Mouse (Mus musculus) lung, embryonic 16.5 days (tissue): ENCODE measurements at regions not wholly inside any gene's neighbourhood (a gene's known extent, or its start where the extent isn't known, plus 50 kb on each side); places are given as distances from the start of the nearest gene placed in this dataset.

Source experiments
- ATAC-seq: fragments of 200-750 bp; cut with Nextera tagmentation; 2 replicates; pipeline ENCODE4 v1.8.0; 2017; ENCODE audit warnings: low read depth, mild to moderate bottlenecking, moderate library complexity
- H3K27ac ChIP-seq: fragments of 300-500 bp; sonication (generic); 2 replicates; pipeline ENCODE4 v1.5.1; 2014; ENCODE audit warnings: mild to moderate bottlenecking, control low read depth, low read length
- H3K27me3 ChIP-seq: fragments of 300-500 bp; sonication (generic); 2 replicates; pipeline ENCODE4 v1.6.1; 2014; ENCODE audit warnings: low read depth, low read length, mixed read lengths; ENCODE audit not compliant: control insufficient read depth, insufficient read depth
- H3K36me3 ChIP-seq: fragments of 300-500 bp; sonication (generic); 2 replicates; pipeline ENCODE4 v1.6.1; 2014; ENCODE audit warnings: low read length; ENCODE audit not compliant: control insufficient read depth, insufficient read depth
- H3K4me1 ChIP-seq: fragments of 300-500 bp; sonication (generic); replicated peaks from 2 replicates; pipeline ENCODE4 v1.6.1; 2014; ENCODE audit warnings: low read length, mixed read lengths; ENCODE audit not compliant: control insufficient read depth, insufficient read depth
- H3K4me2 ChIP-seq: fragments of 300-500 bp; sonication (generic); 2 replicates; pipeline ENCODE4 v1.6.1; 2014; ENCODE audit warnings: low read depth, low read length, control low read depth
- H3K4me3 ChIP-seq: fragments of 300-500 bp; sonication (generic); 2 replicates; pipeline ENCODE4 v1.5.1; 2014; ENCODE audit warnings: mild to moderate bottlenecking, low read length, control low read depth
- H3K9ac ChIP-seq: fragments of 300-500 bp; sonication (generic); 2 replicates; pipeline ENCODE4 v1.6.1; 2014; ENCODE audit warnings: low read length, control low read depth
- H3K9me3 ChIP-seq: fragments of 300-500 bp; sonication (generic); 2 replicates; pipeline ENCODE4 v1.6.1; 2016; ENCODE audit warnings: low read length; ENCODE audit not compliant: control insufficient read depth
- WGBS: fragments of 180-500 bp; shearing (Covaris S2); extraction: QIAGEN DNeasy Blood & Tissue Kit; methylation state at CpG from one replicate; pipeline ENCODE4 v1.1.7; 2014; 5-methylcytosine and 5-hydroxymethylcytosine counted together

DNA sequence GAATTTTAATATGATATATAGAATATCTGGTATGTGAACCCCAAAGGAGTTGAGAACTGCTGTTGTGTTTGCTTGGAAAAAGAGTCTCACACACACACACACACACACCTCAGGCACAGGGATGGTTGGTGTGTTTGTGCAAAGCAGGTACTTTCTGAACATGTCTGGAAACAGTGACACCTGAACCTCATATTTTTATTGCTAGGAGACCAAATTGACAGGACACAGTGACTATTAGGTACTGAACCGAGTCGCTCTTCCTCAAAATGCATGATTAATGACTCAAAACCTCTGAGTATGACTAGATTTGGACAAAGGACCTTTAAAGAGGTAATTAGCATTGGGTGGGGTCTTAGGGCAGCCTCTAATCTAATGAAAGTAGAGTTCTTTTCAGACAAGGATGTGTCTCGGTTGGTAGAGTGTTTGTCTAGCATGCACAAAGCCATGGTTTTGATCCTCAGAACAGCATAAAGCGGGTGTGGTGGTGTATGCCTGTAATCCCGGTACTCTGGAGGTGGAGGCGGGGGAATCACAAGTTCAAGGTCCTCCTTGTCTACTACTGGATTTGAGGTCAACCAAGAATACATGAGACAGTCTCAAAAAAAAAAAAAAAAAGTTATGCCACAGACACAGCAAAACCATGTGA, 191.0 kb upstream of the Map3k1 start:
- Histone ChIP-seq H3K9ac (no peak overlapping the region), H3K27me3 (no peaks in the 10 kb centered on the region), H3K4me3 (no peak overlapping the region), H3K9me3 (no peaks in the 10 kb centered on the region), H3K4me1 (peaks cover 53% of the 10 kb centered on the region), H3K4me2 (no peak overlapping the region), H3K36me3 (no peaks in the 10 kb centered on the region), H3K27ac (no peak overlapping the region)
- ATAC-seq, result no peak
- WGBS, result 86% methylated on average over 6 of the region's 6 CpGs

- H3K9ac ChIP-seq, result no peak overlapping the region
- no peaks in the 10 kb centered on the region for H3K36me3 ChIP-seq
- H3K4me2 ChIP-seq, result no peak overlapping the region
- H3K4me1 ChIP-seq, result peaks cover 53% of the 10 kb centered on the region
- 65% methylated on average over 6 of the region's 6 CpGs for WGBS
- no peak for ATAC-seq
- H3K4me3 ChIP-seq, result no peak overlapping the region
- no peaks in the 10 kb centered on the region for H3K9me3 ChIP-seq
- H3K27ac ChIP-seq, result no peak overlapping the region
- no peaks in the 10 kb centered on the region for H3K27me3 ChIP-seq
Measured at GRCm38 (mm10) chr13:112000293-112000665, 191.5 kb upstream of the Map3k1 start.

GRCm38 (mm10) chr13:112000696-112001095, 191.9 kb upstream of the Map3k1 start:
- Histone ChIP-seq H3K9ac (no peak overlapping the region), H3K9me3 (no peaks in the 10 kb centered on the region), H3K4me1 (peaks cover 53% of the 10 kb centered on the region), H3K4me2 (no peak overlapping the region), H3K36me3 (no peaks in the 10 kb centered on the region), H3K27ac (no peak overlapping the region), H3K27me3 (no peaks in the 10 kb centered on the region), H3K4me3 (no peak overlapping the region)
- 73% methylated on average over 5 of the region's 5 CpGs for WGBS
- ATAC-seq, result no peak

DNA sequence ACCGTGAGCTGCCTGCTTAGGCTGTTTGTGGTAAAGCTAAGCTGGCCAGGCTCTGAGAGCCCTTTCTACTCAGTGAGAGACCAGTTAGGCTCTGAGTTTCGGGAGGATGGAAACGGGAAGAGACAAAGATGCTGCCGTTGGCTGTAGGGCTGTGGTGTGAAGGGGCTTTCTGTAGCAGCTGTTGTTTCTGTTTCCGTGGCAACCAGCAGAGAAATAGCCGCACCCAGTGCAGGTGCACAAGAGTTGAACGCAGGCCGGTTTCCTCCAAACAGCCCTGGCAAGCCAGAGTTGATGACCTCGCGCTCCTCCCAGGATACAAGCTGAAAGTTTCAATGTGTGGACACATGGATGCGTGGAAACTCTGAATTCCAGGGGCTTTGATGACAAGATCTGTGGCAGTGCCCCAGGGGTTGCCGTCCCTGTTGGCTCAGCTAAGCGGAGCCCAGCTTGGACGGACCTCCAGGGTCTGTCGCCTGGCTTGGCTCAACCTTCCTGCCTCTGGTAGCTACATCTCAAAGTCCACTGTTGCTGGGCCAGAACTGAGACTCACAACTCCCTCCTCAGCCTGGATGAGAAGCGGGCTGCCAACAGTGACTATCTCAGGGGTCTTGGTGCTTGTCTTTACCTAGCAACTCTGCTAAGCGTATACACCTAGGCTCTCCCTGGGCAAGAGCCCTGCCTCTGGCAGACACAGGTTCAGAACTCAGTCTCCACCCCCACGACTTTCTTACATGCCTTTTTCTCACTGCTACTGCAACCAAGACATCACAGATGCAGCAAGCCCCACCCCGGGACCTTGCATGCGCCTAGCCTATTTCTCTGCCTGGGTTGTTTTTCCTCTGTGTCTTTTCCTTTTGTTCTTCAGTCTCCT, 192.6 kb upstream of the Map3k1 start:
- no peak overlapping the region for H3K9ac ChIP-seq
- peaks cover 54% of the 10 kb centered on the region for H3K4me1 ChIP-seq
- no peaks in the 10 kb centered on the region for H3K27me3 ChIP-seq
- no peaks in the 10 kb centered on the region for H3K36me3 ChIP-seq
- H3K4me3 ChIP-seq, result no peak overlapping the region
- no peaks in the 10 kb centered on the region for H3K9me3 ChIP-seq
- no peak for ATAC-seq
- no peak overlapping the region for H3K4me2 ChIP-seq
- H3K27ac ChIP-seq, result peak overlapping the region; percentile 81
- 40% methylated on average over 20 of the region's 20 CpGs for WGBS

GRCm38 (mm10) chr13:112002661-112003347, 194.0 kb upstream of the Map3k1 start:
- peaks cover 48% of the 10 kb centered on the region for H3K4me1 ChIP-seq
- no peak overlapping the region for H3K4me3 ChIP-seq

GRCm38 (mm10) chr13:112003445-112003844, 194.7 kb upstream of the Map3k1 start:
- Histone ChIP-seq H3K27me3 (no peaks in the 10 kb centered on the region), H3K4me3 (no peak overlapping the region), H3K27ac (peak overlapping the region; percentile 81; the same call in 1 of the 2 replicates), H3K36me3 (no peaks in the 10 kb centered on the region), H3K4me2 (no peak overlapping the region), H3K4me1 (peaks cover 42% of the 10 kb centered on the region), H3K9me3 (no peaks in the 10 kb centered on the region), H3K9ac (no peak overlapping the region)
- ATAC-seq, result no peak
- WGBS, result 48% methylated on average over 7 of the region's 7 CpGs

More at GRCm38 (mm10) chr13:112002661-112003347, 194.0 kb upstream of the Map3k1 start:
- no peak overlapping the region; the same call in 1 of the 2 replicates for H3K9ac ChIP-seq
- peak overlapping the region; percentile 81 for H3K27ac ChIP-seq
- no peaks in the 10 kb centered on the region for H3K27me3 ChIP-seq
- H3K9me3 ChIP-seq, result no peaks in the 10 kb centered on the region
- H3K36me3 ChIP-seq, result no peaks in the 10 kb centered on the region
- WGBS, result 20% methylated on average over 15 of the region's 15 CpGs
- peak; percentile 91 for ATAC-seq
- 0 out of 2 replicates have a peak overlapping the region, but pooled peaks have one; percentile 16 for H3K4me2 ChIP-seq

DNA sequence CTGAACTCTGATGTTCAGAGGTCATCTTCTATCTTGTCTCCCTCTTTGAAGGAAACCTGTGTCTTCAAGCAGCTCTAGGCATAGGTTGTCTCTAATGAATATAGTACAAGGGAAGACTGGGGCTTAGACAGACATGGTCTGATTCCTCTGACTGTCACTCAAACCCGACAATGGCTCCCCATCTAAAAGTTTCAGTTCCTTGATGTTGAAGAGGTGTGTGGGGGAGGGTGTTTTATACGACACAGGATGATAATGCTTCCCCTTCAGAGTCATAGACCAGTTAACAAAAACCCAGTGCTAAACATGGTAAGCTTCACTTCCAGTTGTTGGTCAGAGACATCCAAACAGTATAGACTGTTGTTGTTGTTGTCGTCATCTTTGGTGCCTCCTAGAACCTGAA, 195.3 kb upstream of the Map3k1 start:
- peaks cover 40% of the 10 kb centered on the region for H3K4me1 ChIP-seq
- H3K4me2 ChIP-seq, result no peak overlapping the region
- H3K36me3 ChIP-seq, result no peaks in the 10 kb centered on the region
- H3K27ac ChIP-seq, result no peak overlapping the region
- no peaks in the 10 kb centered on the region for H3K27me3 ChIP-seq
- ATAC-seq, result no peak
- 0 out of 2 replicates have a peak, but pooled peaks cover 1% of the 10 kb centered on the region for H3K9me3 ChIP-seq
- WGBS, result 89% methylated on average over 3 of the region's 3 CpGs
- H3K4me3 ChIP-seq, result no peak overlapping the region
- no peak overlapping the region for H3K9ac ChIP-seq

DNA sequence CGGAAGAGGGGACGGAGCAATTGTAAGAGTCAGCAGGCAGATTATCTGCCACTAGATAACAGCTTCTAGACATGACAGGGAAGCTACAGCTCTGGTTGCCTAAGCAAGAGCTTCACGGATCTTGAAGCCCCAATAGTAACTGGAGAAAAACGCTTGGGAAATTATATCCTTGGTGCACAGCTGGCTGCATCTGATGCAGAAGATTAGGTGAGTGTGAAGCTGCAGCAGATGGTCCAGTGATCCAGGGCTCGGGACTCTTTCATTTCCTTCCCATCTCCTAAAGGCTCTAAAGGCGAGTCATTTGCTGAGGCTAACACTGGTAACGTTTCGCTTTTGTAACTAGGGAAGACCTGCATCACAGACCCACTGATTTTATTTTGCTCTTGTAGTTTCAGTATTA, 196.6 kb upstream of the Map3k1 start:
- Histone ChIP-seq H3K27ac (peak overlapping the region; percentile 60), H3K4me1 (peaks cover 40% of the 10 kb centered on the region), H3K27me3 (no peaks in the 10 kb centered on the region), H3K9me3 (0 out of 2 replicates have a peak, but pooled peaks cover 4% of the 10 kb centered on the region), H3K36me3 (no peaks in the 10 kb centered on the region), H3K9ac (no peak overlapping the region), H3K4me2 (no peak overlapping the region), H3K4me3 (no peak overlapping the region)
- ATAC-seq, result peak; percentile 13; the same call in 1 of the 2 replicates
- WGBS, result 50% methylated on average over 8 of the region's 8 CpGs

GRCm38 (mm10) chr13:112008806-112009205, 200.0 kb upstream of the Map3k1 start:
- Histone ChIP-seq H3K36me3 (no peaks in the 10 kb centered on the region), H3K4me1 (peaks cover 11% of the 10 kb centered on the region), H3K4me3 (no peak overlapping the region), H3K9me3 (0 out of 2 replicates have a peak, but pooled peaks cover 4% of the 10 kb centered on the region), H3K27ac (peak overlapping the region; percentile 32), H3K4me2 (no peak overlapping the region), H3K9ac (no peak overlapping the region), H3K27me3 (no peaks in the 10 kb centered on the region)
- peak; percentile 41; the same call in 1 of the 2 replicates for ATAC-seq
- 74% methylated on average over 5 of the region's 5 CpGs for WGBS
